Mouse (Mus musculus) monocyte, adult 5-6 weeks (primary cell): ENCODE results near the gene Prpf3. TPM values are rescaled to one million over a fixed set of nuclear protein-coding genes. Genes with fewer than 3 reads are reported as not detected.
"Not testable (repeated sequence)": the region's sequence is repeated elsewhere in the genome, so short reads cannot be mapped to it uniquely, and the experiment has no call there.

ENCODE experiments used
- ATAC-seq: fragments of 153-309, 156-312 bp; replicated peaks from 2 replicates; pipeline ENCODE4 v1.8.0; 2017; ENCODE audit warnings: mild to moderate bottlenecking; ENCODE audit not compliant: low TSS enrichment, insufficient number of reproducible peaks, severe bottlenecking, poor library complexity, low FRiP score
- total RNA-seq: library from RNA; stranded (forward); fragments of 200-1000, 200-491, 200-594 nt; gene quantifications from 3 replicates; pipeline ENCODE4 v1.2.3, GENCODE M21; 2017

Prpf3 gene
- total RNA-seq, 1 experiment from 2014 or later: 30.1 TPM

GRCm38 (mm10) chr3:95842503-95843214 lies 13.0 kb downstream of the Prpf3 start:
- ATAC-seq: no peak

- no peak for ATAC-seq
Observed at GRCm38 (mm10) chr3:95839250-95839649, 16.4 kb downstream of the Prpf3 start.

GRCm38 (mm10) chr3:95829053-95829452 lies 26.6 kb downstream of the Prpf3 start:
- no peak for ATAC-seq

- ATAC-seq: no peak
Observed at GRCm38 (mm10) chr3:95826275-95826674, 29.4 kb downstream of the Prpf3 start.

GRCm38 (mm10) chr3:95820046-95821010 lies 35.4 kb downstream of the Prpf3 start:
- no peak for ATAC-seq

GRCm38 (mm10) chr3:95819351-95819985 lies 36.2 kb downstream of the Prpf3 start:
- ATAC-seq: peak; percentile 94

- ATAC-seq: peak; percentile 10; the same call in 1 of the 2 replicates
Observed at GRCm38 (mm10) chr3:95818571-95819288, 37.0 kb downstream of the Prpf3 start, which contains the start of gene Rprd2. Rprd2 (minus strand) TSS chr3:95818863.

GRCm38 (mm10) chr3:95818026-95818511 lies 37.6 kb downstream of the Prpf3 start:
- ATAC-seq: 0 out of 2 replicates have a peak, but pooled peaks have one; percentile 10

- ATAC-seq: peak; percentile 48; the same call in 1 of the 2 replicates
Observed at GRCm38 (mm10) chr3:95816681-95817080, 39.0 kb downstream of the Prpf3 start.

- no peak for ATAC-seq
Observed at GRCm38 (mm10) chr3:95808384-95808783, 47.3 kb downstream of the Prpf3 start.

GRCm38 (mm10) chr3:95807630-95808029 lies 48.1 kb downstream of the Prpf3 start:
- ATAC-seq: not testable (repeated sequence)

- ATAC-seq: no peak
Observed at GRCm38 (mm10) chr3:95806677-95807076, 49.0 kb downstream of the Prpf3 start.

GRCm38 (mm10) chr3:95803851-95804250 lies 51.8 kb downstream of the Prpf3 start:
- no peak for ATAC-seq

GRCm38 (mm10) chr3:95798756-95799155 lies 56.9 kb downstream of the Prpf3 start:
- ATAC-seq: no peak

GRCm38 (mm10) chr3:95794299-95794698 lies 61.4 kb downstream of the Prpf3 start:
- no peak for ATAC-seq

GRCm38 (mm10) chr3:95793662-95794061 lies 62.0 kb downstream of the Prpf3 start:
- no peak for ATAC-seq

GRCm38 (mm10) chr3:95785501-95785900 lies 70.2 kb downstream of the Prpf3 start:
- ATAC-seq: no peak
